In genomic region chr1:157013669-157014048, GRCm38 (mm10) we compare ENCODE assay signal across 20 mouse cellular contexts.
DNase-seq lines count a peak whose midpoint lies in the region; ATAC-seq and TF ChIP-seq lines count a peak whose summit lies in the region.
"Had no signal": no experiment of that assay in that cellular context is flagged by ENCODE, and none has a peak within 500 bp of the region (broad histone marks: within the 10 kb centered on the region; RNA-seq: fewer than 3 reads in every experiment).

No protein-coding gene starts in this region.

- TF ChIP-seq POLR2A in lung, adult 2 months (IDR thresholded peaks at IDR 0.05; ENCODE audit: borderline replicate concordance, extremely low read depth, low read depth, low read length), result no peak

- no peak for TF ChIP-seq CTCF in lung, postnatal 0 days (IDR thresholded peaks at IDR 0.05)
- TF ChIP-seq CTCF in lung, adult 2 months (IDR thresholded peaks at IDR 0.05; ENCODE audit: insufficient read depth, low read length), result no peak
- TF ChIP-seq CTCF in liver, postnatal 0 days (IDR thresholded peaks at IDR 0.05; ENCODE audit: low read depth), result no peak

- H3K4me1 ChIP-seq in heart, embryonic 11.5 days (ENCODE audit: control insufficient read depth, insufficient read depth, low read length), result peaks cover 12% of the 10 kb centered on the region
- H3K4me1 ChIP-seq in kidney, embryonic 14.5 days (ENCODE audit: control insufficient read depth, insufficient read depth, low read length), result peaks cover 8% of the 10 kb centered on the region; the same call in 1 of the 2 replicates
- H3K4me1 ChIP-seq in lung, postnatal 0 days (ENCODE audit: insufficient read depth, low read depth, low read length), result peaks cover 16% of the 10 kb centered on the region; the same call in 1 of the 2 replicates
- peaks cover 4% of the 10 kb centered on the region; the same call in 1 of the 2 replicates for H3K4me1 ChIP-seq in lung, adult 2 months (ENCODE audit: control insufficient read depth, insufficient read depth, low read length)
- H3K4me1 ChIP-seq in liver, postnatal 0 days (ENCODE audit: insufficient read depth), result peaks cover 41% of the 10 kb centered on the region
- H3K4me1 ChIP-seq: neural tube, embryonic 12.5 days; stomach, embryonic 15.5 days had no signal

- H3K27me3 ChIP-seq in heart, embryonic 11.5 days (ENCODE audit: control insufficient read depth, insufficient read depth, low read length), result no peaks in the 10 kb centered on the region
- H3K27me3 ChIP-seq in kidney, embryonic 14.5 days (ENCODE audit: control insufficient read depth, insufficient read depth, low read length), result no peaks in the 10 kb centered on the region
- no peaks in the 10 kb centered on the region for H3K27me3 ChIP-seq in lung, postnatal 0 days (replicated peaks; ENCODE audit: insufficient read depth, low read length)
- no peaks in the 10 kb centered on the region for H3K27me3 ChIP-seq in liver, postnatal 0 days (ENCODE audit: insufficient read depth, low read length)
- H3K27me3 ChIP-seq: midbrain, embryonic 12.5 days; neural tube, embryonic 12.5 days; stomach, embryonic 15.5 days had no signal

- intact Hi-C loops in heart, postnatal 14 days (cut with DNase I), result loop anchor here (5.0 kb wide), 1 partner anchor 49 kb away; no protein-coding TSS in a partner anchor
- intact Hi-C loops in left cerebral cortex, postnatal 14 days (cut with DNase I), result no loop called here

- H3K27ac ChIP-seq in heart, embryonic 11.5 days (ENCODE audit: low read depth, low read length), result no peak overlapping the region
- no peak overlapping the region for H3K27ac ChIP-seq in kidney, embryonic 14.5 days (ENCODE audit: low read depth, low read length)
- peak overlapping the region; percentile 71 for H3K27ac ChIP-seq in lung, postnatal 0 days (ENCODE audit: low read length)
- H3K27ac ChIP-seq in liver, postnatal 0 days (ENCODE audit: low read depth), result peak overlapping the region; percentile 82
- H3K27ac ChIP-seq: liver, embryonic 14.5 days; midbrain, embryonic 12.5 days; neural tube, embryonic 12.5 days; stomach, embryonic 15.5 days had no signal

- no peaks in the 10 kb centered on the region for H3K36me3 ChIP-seq in heart, embryonic 11.5 days (ENCODE audit: control insufficient read depth, insufficient read depth, low read length)
- no peaks in the 10 kb centered on the region for H3K36me3 ChIP-seq in kidney, embryonic 14.5 days (ENCODE audit: control insufficient read depth, insufficient read depth, low read length)
- no peaks in the 10 kb centered on the region for H3K36me3 ChIP-seq in lung, postnatal 0 days (ENCODE audit: insufficient read depth, low read length)
- no peaks in the 10 kb centered on the region for H3K36me3 ChIP-seq in liver, postnatal 0 days (replicated peaks; ENCODE audit: insufficient read depth, low read length)
- H3K36me3 ChIP-seq: midbrain, embryonic 12.5 days; neural tube, embryonic 12.5 days; stomach, embryonic 15.5 days had no signal

- no peak overlapping the region for H3K4me2 ChIP-seq in heart, embryonic 11.5 days
- H3K4me2 ChIP-seq in kidney, embryonic 14.5 days (replicated peaks; ENCODE audit: low read depth, low read length), result no peak overlapping the region
- no peak overlapping the region for H3K4me2 ChIP-seq in lung, postnatal 0 days (replicated peaks; ENCODE audit: low read depth, low read length)
- H3K4me2 ChIP-seq in liver, postnatal 0 days (ENCODE audit: low read depth, low read length), result no peak overlapping the region
- H3K4me2 ChIP-seq: midbrain, embryonic 12.5 days; neural tube, embryonic 12.5 days; stomach, embryonic 15.5 days had no signal

- H3K9me3 ChIP-seq in heart, embryonic 11.5 days (replicated peaks; ENCODE audit: control insufficient read depth, low read length), result no peaks in the 10 kb centered on the region
- H3K9me3 ChIP-seq in kidney, embryonic 14.5 days (ENCODE audit: control insufficient read depth, low read length), result no peaks in the 10 kb centered on the region
- H3K9me3 ChIP-seq in lung, postnatal 0 days (ENCODE audit: low read length), result no peaks in the 10 kb centered on the region
- no peaks in the 10 kb centered on the region for H3K9me3 ChIP-seq in liver, postnatal 0 days (ENCODE audit: low read length)
- H3K9me3 ChIP-seq: midbrain, embryonic 12.5 days; neural tube, embryonic 12.5 days; stomach, embryonic 15.5 days had no signal

- 70% methylated on average over 7 of the region's 7 CpGs for WGBS in heart, embryonic 11.5 days (ENCODE audit: insufficient replicate concordance)
- 69% methylated on average over 7 of the region's 7 CpGs for WGBS in kidney, embryonic 14.5 days
- 53% methylated on average over 7 of the region's 7 CpGs for WGBS in lung, postnatal 0 days
- WGBS in lung, adult 2 months, result 69% methylated on average over 7 of the region's 7 CpGs
- WGBS in liver, postnatal 0 days (ENCODE audit: insufficient replicate concordance), result 67% methylated on average over 7 of the region's 7 CpGs

- no peak for TF ChIP-seq EP300 in lung, postnatal 0 days (IDR thresholded peaks at IDR 0.05)
- no peak for TF ChIP-seq EP300 in liver, postnatal 0 days (IDR thresholded peaks at IDR 0.05; ENCODE audit: low read depth)

- ATAC-seq in heart, embryonic 11.5 days (replicated peaks; ENCODE audit: insufficient number of reproducible peaks, low FRiP score, low TSS enrichment), result no peak
- no peak for ATAC-seq in kidney, embryonic 14.5 days (ENCODE audit: low FRiP score, low TSS enrichment)
- ATAC-seq in lung, postnatal 0 days, result no peak
- no peak for ATAC-seq in liver, postnatal 0 days
- ATAC-seq: forebrain, postnatal 0 days had no signal

- 0 out of 2 replicates have a peak overlapping the region, but pooled peaks have one; percentile 34 for H3K9ac ChIP-seq in heart, embryonic 11.5 days (ENCODE audit: low read depth, low read length)
- no peak overlapping the region for H3K9ac ChIP-seq in kidney, embryonic 14.5 days (ENCODE audit: low read depth, low read length)
- no peak overlapping the region for H3K9ac ChIP-seq in lung, postnatal 0 days (replicated peaks; ENCODE audit: low read depth)
- H3K9ac ChIP-seq in liver, postnatal 0 days (replicated peaks), result no peak overlapping the region
- H3K9ac ChIP-seq: forebrain, postnatal 0 days; liver, embryonic 14.5 days; midbrain, embryonic 12.5 days; neural tube, embryonic 12.5 days; stomach, embryonic 15.5 days had no signal

- no peak for DNase-seq in heart, postnatal 14 days
- peak; percentile 51 to 61 for DNase-seq in kidney, postnatal 4 days
- no peak for DNase-seq in lung, postnatal 0 days (ENCODE audit: low spot score)
- DNase-seq in lung, adult 2 months, result no peak
- DNase-seq in liver, postnatal 0 days, result no peak
- DNase-seq in left cerebral cortex, postnatal 14 days (ENCODE audit: low spot score in 2 of 2), result no peak
- DNase-seq: adrenal gland, postnatal 36 days; cerebellum, adult 18-20 months; embryo, embryonic 11 days; forebrain, postnatal 0 days; gastrocnemius, postnatal 36 days; kidney, adult 11 months; layer of hippocampus, postnatal 36 days had no signal

- no peak overlapping the region for H3K4me3 ChIP-seq in heart, embryonic 11.5 days (ENCODE audit: low read depth, low read length)
- H3K4me3 ChIP-seq in kidney, embryonic 14.5 days (ENCODE audit: low read length), result no peak overlapping the region
- H3K4me3 ChIP-seq in lung, postnatal 0 days (ENCODE audit: low read depth, low read length), result no peak overlapping the region
- no peak overlapping the region for H3K4me3 ChIP-seq in lung, adult 2 months (replicated peaks; ENCODE audit: extremely low read depth, low read depth, low read length)
- no peak overlapping the region for H3K4me3 ChIP-seq in liver, postnatal 0 days (ENCODE audit: low read depth, low read length)
- H3K4me3 ChIP-seq: layer of hippocampus, adult 2 months; midbrain, embryonic 12.5 days; neural tube, embryonic 12.5 days; stomach, embryonic 15.5 days had no signal

Comparison
In these comparisons a context has a peak if more than half of its experiments do, and no peak if none do; other contexts are left out.
1. H3K27ac ChIP-seq: peak in lung, postnatal 0 days (single experiment) and liver, postnatal 0 days (single experiment); none in heart, embryonic 11.5 days (single experiment) and kidney, embryonic 14.5 days (single experiment).
2. DNase-seq: peak in kidney, postnatal 4 days (2 of 2); none in heart, postnatal 14 days (0 of 2), lung, postnatal 0 days (single experiment), lung, adult 2 months (single experiment), liver, postnatal 0 days (single experiment) and left cerebral cortex, postnatal 14 days (0 of 2).